Mouse (Mus musculus) Patski (cell line): ENCODE results near the gene Pnp. TPM values are rescaled to one million over a fixed set of nuclear protein-coding genes. Genes with fewer than 3 reads are reported as not detected.
A peak's percentile ranks its signal among the peaks of the same experiment; 100 is the strongest.
"Not testable (repeated sequence)": the region's sequence is repeated elsewhere in the genome, so short reads cannot be mapped to it uniquely, and the experiment has no call there.

ENCODE experiments used
- ATAC-seq: fragments of 100-300 bp; one replicate; pipeline ENCODE4 v1.8.0; 2021
- CTCF ChIA-PET: fragments of 350-600 bp; sonication (Branson Sonifier 250); formaldehyde crosslinking; loops from one replicate; lab custom pipeline; 2022; ENCODE audit warnings: inconsistent platforms; lab: Charles Lee
- POLR2A ChIA-PET: fragments of 350-600 bp; sonication (Branson Sonifier 250); formaldehyde crosslinking; loops from one replicate; lab custom pipeline; 2022; ENCODE audit warnings: antibody characterized with exemption, inconsistent platforms; lab: Charles Lee
- DNase-seq: peaks from one replicate; pipeline ENCODE4 v3.0.0-alpha.2; 2011; ENCODE audit warnings: low read depth, low spot score
- H3K27me3 ChIP-seq: fragments of 371-371 bp; one replicate; pipeline ENCODE4 v1.5.1; 2021
- CTCF ChIP-seq: fragments of 100-300 bp; IDR thresholded peaks from one replicate; pipeline ENCODE4 v1.5.1; 2021
- in situ Hi-C: fragments of 300-500 bp; cut with MboI; formaldehyde crosslinking; loops from 3 replicates; pipeline ENCODE4 v1.11.1; 2018; ENCODE audit warnings: low pct_unique_long_range_greater_than_20kb, mixed read lengths
- polyA plus RNA-seq: library from polyadenylated mRNA; unstranded; gene quantifications from one replicate; pipeline ENCODE4 v1.2.3, GENCODE M21; 2021

Gene Pnp
- polyA plus RNA-seq, result 53.3 TPM

DNA sequence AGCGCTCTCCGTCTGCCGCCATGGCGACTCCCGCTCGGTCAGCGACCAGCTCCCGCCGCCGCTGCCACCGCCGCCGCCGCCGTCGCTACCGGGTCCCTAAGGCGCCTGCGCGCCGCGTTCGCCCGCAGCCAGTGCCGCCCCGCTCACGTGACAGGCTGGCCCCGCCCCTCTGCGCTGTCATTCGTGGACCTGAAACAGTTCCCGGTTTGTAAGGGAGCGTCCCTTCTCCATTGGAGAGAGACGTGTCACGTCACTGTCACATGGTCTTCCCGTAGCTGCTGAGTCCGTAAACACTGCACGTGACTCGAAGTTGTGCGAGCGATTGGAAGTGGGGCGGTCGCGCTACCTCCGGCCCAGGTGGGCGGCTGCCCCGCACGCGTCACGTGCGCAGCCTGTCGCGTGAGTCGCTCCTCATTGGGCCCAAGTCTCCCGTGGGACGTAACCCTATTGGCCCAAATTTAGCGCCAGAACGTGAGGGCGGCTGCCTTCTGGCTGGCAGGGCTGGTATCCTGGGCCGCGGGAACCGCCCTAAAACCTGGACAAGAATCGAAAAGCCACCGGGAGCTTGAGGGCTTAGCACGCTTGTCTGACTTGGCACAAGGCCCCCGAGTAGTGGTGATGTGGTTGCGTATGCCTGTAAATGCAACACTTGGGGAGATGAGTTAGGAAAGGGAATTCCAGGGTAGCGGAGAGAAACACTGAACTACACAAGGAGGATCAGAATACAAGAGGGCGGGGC, at the start of gene Pnp, which contains the start of gene Pip4p1:
Gene Pnp (plus strand): TSS at position 329 of the 739 bp plus-strand sequence.
Gene Pip4p1 (minus strand): TSS at position 103 of the 739 bp plus-strand sequence.
- H3K27me3 ChIP-seq, result no peaks in the 10 kb centered on the region
- ChIA-PET CTCF (no interaction called here), POLR2A (interaction anchor here (1.6 kb wide), 1 partner anchor 35 kb away, joined by 4 read pairs; no protein-coding TSS in a partner anchor)
- no peak for TF ChIP-seq CTCF
- ATAC-seq (peak; percentile 98), DNase-seq (peak; percentile 97)
- in situ Hi-C loops, result loop anchor here (5.0 kb wide), 3 partner anchors 46 to 131 kb away; no protein-coding TSS in a partner anchor

DNA sequence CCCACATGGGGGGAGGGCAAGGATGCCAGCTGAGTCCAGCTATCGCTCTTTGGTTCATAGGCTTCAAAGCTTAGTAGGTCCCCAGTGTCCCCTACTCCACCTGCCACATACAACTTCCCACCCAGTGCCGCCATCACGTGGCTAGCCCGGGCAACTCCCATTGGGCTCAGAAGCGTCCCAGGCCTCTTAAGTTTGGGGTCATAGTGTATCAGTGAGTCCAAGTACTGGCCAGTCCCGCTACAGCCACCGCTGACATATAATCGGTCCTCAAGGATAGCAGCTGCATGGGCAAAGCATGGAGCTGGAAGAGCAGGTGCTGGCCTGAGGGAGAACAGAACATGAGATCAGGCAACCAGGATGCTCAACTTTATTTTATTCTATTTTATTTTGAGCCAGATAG, 39.3 kb upstream of the Pnp start:
- in situ Hi-C loops, result no loop called here
- ChIA-PET POLR2A (interaction anchor here (0.6 kb wide), 1 partner anchor 992 kb away, joined by 3 read pairs; no protein-coding TSS in a partner anchor), CTCF (interaction anchor here (0.9 kb wide), 1 partner anchor 135 kb away, joined by 3 read pairs; no protein-coding TSS in a partner anchor)
- TF ChIP-seq CTCF, result no peak
- no peaks in the 10 kb centered on the region for H3K27me3 ChIP-seq
- no peak for ATAC-seq
- no peak for DNase-seq

DNA sequence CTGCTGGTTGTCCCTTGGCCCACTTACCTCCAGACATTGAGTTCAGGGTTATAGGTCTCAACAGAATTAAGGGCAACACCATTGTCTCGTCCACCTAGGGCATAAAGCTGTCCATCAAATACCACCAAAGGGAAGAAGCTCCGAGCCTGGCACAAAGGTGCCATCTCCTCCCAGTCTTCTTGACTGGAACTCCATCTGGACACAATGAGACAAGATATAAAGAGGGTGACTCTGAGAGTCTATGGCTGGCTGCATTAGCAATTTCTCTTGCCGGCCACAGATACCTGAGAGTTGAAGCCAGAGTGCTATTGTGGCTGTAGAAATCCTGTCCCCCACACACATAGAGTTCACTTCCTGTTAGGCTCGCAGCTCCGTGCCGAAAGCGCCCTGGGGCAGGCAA, 38.8 kb upstream of the Pnp start:
- POLR2A ChIA-PET, result interaction anchor here (0.6 kb wide), 1 partner anchor 991 kb away, joined by 3 read pairs; no protein-coding TSS in a partner anchor
- ATAC-seq, result no peak

DNA sequence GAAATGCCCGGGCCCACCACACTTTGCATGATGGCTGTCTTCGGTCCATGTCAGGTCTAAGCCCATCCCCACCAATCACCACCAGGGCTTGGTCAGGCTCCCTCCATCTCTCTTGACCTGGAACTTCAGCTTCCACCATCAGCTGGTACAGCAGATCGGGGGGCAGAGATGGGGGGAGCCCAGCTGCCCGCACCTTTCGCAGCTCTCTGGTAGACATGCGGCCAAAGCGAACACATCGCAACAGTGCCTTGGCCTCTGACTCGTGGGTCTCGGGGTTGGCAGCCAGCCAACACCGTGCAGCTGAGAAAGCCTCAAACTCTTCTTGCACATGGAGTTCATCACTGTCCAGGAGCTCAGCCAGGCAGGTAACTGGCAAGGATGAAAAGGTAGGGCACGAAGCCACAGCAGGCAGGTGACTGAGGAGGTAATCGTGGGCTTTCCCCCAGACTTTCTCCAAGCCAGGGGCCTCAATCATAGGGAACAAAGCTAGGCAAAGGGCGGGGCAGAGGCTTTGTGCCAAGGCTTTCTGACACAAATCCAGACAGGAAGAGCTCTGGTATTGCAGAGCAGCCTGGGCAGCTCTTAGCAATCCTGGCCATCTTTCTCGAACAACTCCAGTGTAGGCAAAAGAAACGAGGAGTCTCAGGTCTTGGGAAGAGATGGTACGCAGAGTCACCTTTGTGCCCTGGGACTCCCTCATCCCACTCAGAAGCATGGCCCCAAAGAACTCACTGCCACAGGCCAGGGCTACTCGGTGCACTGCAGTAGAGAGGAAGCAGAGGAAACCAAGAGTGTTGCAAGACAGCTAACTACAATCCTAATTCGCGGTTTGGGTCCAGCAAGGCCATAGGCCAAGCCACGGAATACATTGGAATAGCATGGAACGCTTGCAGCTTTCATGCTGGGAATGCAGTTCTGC, 38.1 kb upstream of the Pnp start:
- in situ Hi-C loops, result no loop called here
- no peak for TF ChIP-seq CTCF
- no peaks in the 10 kb centered on the region for H3K27me3 ChIP-seq
- DNase-seq (no peak), ATAC-seq (no peak)
- ChIA-PET POLR2A (no interaction called here), CTCF (interaction anchor here (0.9 kb wide), 1 partner anchor 134 kb away, joined by 3 read pairs; no protein-coding TSS in a partner anchor)

More for the DNA sequence above, 38.8 kb upstream of the Pnp start:
- TF ChIP-seq CTCF, result no peak
- no peak for DNase-seq
- CTCF ChIA-PET, result interaction anchor here (0.9 kb wide), 1 partner anchor 134 kb away, joined by 3 read pairs; no protein-coding TSS in a partner anchor
- in situ Hi-C loops, result no loop called here
- H3K27me3 ChIP-seq, result no peaks in the 10 kb centered on the region

DNA sequence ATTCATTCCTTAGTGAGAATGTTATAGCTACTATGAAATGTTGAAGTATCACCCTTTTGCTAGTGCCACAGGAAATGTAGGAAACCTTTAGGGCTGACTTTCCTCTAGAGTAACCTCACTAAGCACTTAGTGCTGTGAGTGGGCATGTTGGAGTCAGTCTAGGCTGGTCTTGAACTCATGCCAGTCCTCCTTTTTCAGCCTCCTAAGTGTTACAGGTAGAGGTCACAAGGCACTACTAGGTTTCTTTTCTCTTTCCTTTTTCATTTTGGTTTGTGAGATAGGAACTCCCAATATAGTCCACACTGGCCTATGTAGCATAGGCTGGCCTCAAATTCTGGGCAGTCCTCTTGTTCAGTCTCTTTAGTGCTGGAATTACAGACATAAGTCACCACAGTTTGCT, 35.5 kb upstream of the Pnp start:
- in situ Hi-C loops, result no loop called here
- H3K27me3 ChIP-seq, result no peaks in the 10 kb centered on the region
- ChIA-PET CTCF (interaction anchor here (0.9 to 1.2 kb wide), 2 partner anchors 9 to 169 kb away, joined by 3 to 4 read pairs; no protein-coding TSS in a partner anchor), POLR2A (interaction anchor here (0.8 to 1.3 kb wide), 2 partner anchors 25 to 35 kb away, joined by 3 to 4 read pairs; partner anchors contain the start of genes Pip4p1, Pnp and Tep1)
- ATAC-seq, result no peak
- no peak for DNase-seq
- TF ChIP-seq CTCF, result no peak

DNA sequence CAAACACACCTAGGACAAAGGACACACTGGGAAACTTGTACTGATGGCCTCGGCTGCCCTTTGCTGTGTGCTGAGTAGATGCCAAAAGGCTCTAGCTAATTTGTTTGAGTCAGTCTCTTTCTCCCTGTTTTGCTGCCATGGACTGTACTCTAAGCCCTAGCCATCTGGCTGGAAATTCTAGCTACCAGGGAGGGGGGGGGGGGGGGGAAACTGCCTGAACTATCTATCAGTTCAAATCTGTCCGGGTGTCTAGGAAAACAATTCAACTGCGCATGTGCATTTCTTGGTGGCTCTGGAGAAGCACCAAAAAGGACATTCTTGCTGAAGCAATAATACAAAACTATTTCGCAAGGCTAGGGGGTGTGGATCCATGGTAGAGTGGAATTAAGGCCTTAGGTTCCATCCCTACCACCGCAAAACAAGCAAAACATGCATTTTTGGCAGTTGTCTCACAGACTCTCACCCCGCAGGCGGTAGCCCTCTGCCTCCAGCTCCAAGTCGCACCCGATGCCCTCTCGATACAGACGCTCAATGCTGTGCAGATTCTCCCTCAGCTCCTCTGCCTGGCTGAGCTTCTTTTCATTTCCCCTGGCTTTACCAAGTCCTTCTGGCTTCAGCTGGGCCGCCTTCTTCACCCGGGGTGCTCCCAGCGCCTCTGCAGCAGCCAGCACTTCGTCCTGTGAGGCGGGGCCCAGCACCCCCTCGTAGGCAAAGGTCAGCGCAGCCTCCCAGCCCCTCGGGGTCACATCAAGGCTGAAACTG, 34.7 kb upstream of the Pnp start:
- ATAC-seq, result peak; percentile 97
- in situ Hi-C loops, result no loop called here
- ChIA-PET POLR2A (interaction anchor here (0.8 to 1.3 kb wide), 2 partner anchors 26 to 34 kb away, joined by 3 to 4 read pairs; partner anchors contain the start of genes Pip4p1, Pnp and Tep1), CTCF (interaction anchor here (0.9 to 1.2 kb wide), 4 partner anchors 9 to 169 kb away, joined by 3 to 4 read pairs (median 3); partner anchors contain the start of genes Apex1 and Osgep)
- peak; percentile 95 for DNase-seq
- H3K27me3 ChIP-seq, result no peaks in the 10 kb centered on the region
- TF ChIP-seq CTCF, result no peak

DNA sequence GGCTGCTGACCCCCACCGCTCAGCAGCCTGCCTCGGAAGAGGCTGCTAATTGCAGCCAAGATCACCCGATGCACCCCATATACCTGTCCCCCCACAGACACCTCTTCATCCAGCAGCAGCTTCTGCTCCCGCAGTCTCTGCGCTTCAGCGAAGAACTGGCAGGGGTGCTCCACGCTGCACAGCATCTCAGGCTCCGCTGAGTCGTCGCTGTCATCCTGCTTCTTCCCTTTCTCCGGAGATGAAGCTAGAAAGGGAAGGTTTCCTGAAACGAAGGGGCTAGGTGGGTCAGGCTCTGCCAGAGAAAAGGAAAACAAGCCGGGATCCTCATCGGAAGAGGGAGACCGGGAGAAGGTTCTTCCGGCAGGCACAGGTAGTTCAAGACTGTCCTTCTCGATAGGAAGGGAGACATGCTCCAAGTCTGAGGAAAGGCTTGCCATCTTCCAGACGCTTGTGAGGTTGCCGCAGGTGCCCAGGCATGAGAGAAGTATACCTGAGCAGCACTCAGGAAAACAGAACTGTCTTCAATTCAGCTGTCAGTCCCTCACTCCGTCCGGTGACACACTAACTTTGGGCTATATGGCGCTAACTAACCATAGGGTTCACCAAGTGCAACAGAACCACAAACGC, 34.0 kb upstream of the Pnp start:
- ATAC-seq, result peak; percentile 8
- in situ Hi-C loops, result no loop called here
- TF ChIP-seq CTCF, result no peak
- H3K27me3 ChIP-seq, result no peaks in the 10 kb centered on the region
- CTCF ChIA-PET, result interaction anchor here (1.0 to 1.1 kb wide), 2 partner anchors 12 to 27 kb away, joined by 3 read pairs; partner anchors contain the start of genes Apex1 and Osgep
- POLR2A ChIA-PET, result no interaction called here
- no peak for DNase-seq

DNA sequence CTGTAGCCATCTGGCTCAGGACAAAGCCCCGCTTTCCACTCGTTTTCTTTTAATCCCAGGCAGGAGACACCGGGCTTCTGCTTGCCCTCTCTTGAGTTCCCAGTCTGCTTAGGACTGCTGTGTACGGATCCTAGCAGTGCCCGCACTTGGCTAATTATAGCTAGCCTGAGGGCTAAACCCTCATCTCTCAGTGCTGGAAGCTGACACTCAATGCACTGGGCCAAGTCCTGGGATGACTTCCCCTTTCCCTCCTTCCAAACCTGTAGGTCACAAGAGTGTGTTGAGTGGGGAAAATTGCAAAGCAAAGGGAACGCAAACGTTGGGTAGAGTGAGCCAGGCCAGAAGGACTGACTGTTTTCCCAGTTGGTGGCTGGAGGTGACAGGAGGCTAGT, 33.5 kb upstream of the Pnp start, which contains the start of gene Klhl33:
Gene Klhl33 (minus strand): TSS at position 134 of the 392 bp plus-strand sequence.
- POLR2A ChIA-PET, result no interaction called here
- no peaks in the 10 kb centered on the region for H3K27me3 ChIP-seq
- no peak for ATAC-seq
- in situ Hi-C loops, result no loop called here
- TF ChIP-seq CTCF, result no peak
- CTCF ChIA-PET, result no interaction called here
- DNase-seq, result no peak

DNA sequence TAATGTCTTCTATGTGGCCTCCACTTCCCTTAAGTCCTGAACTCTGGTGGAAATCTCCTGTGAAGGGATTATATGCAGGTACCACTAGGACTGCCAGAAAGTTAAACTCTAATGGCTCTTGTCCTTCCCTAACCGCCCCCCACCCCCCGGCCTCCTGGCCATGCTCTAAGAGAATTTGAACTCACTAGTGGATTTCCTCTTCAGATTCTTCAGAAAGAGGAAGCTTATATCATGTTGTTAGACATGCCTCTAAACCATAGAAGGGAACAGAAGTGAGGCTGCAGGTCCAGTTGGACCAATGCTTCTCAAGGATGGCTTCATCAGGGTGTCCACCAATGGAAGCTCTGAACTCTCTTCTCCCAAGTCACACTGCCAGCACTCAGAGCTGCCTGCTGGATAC, 32.9 kb upstream of the Pnp start:
- POLR2A ChIA-PET, CTCF ChIA-PET, DNase-seq, H3K27me3 ChIP-seq, ATAC-seq, in situ Hi-C loops: not testable (repeated sequence)
